Mouse (Mus musculus) neural tube, embryonic 11.5 days (tissue): ENCODE measurements around the gene Tnik. TPM values are rescaled to one million over a fixed set of nuclear protein-coding genes. Genes with fewer than 3 reads are reported as not detected.

ENCODE experiments used
- ATAC-seq: fragments of 200-750 bp; cut with Nextera tagmentation; 2 replicates; pipeline ENCODE4 v1.8.0; 2017; ENCODE audit warnings: moderate number of reproducible peaks, mild to moderate bottlenecking, moderate TSS enrichment, moderate library complexity; ENCODE audit not compliant: insufficient read depth, low FRiP score, low TSS enrichment
- DNase-seq: peaks from one replicate; pipeline ENCODE4 v3.0.0-alpha.2; 2015; ENCODE audit warnings: low spot score
- H3K27ac ChIP-seq: fragments of 300-500 bp; sonication (generic); 2 replicates; pipeline ENCODE4 v1.5.1; 2014; ENCODE audit warnings: low read depth, mild to moderate bottlenecking, low read length
- H3K27me3 ChIP-seq: fragments of 300-500 bp; sonication (generic); 2 replicates; pipeline ENCODE4 v1.6.1; 2014; ENCODE audit warnings: mild to moderate bottlenecking, low read length, mixed read lengths; ENCODE audit not compliant: control insufficient read depth, insufficient read depth
- H3K36me3 ChIP-seq: fragments of 300-500 bp; sonication (generic); 2 replicates; pipeline ENCODE4 v1.6.1; 2014; ENCODE audit warnings: mild to moderate bottlenecking, low read length, moderate library complexity, mixed read lengths; ENCODE audit not compliant: control insufficient read depth, insufficient read depth
- H3K4me1 ChIP-seq: fragments of 300-500 bp; sonication (generic); 2 replicates; pipeline ENCODE4 v1.6.1; 2014; ENCODE audit warnings: low read length, mixed read lengths; ENCODE audit not compliant: control insufficient read depth, insufficient read depth
- H3K4me2 ChIP-seq: fragments of 300-500 bp; sonication (generic); 2 replicates; pipeline ENCODE4 v1.6.1; 2014; ENCODE audit warnings: low read depth, mild to moderate bottlenecking, moderate library complexity
- H3K4me3 ChIP-seq: fragments of 300-500 bp; sonication (generic); 2 replicates; pipeline ENCODE4 v1.5.1; 2014; ENCODE audit warnings: low read depth, low read length
- H3K9ac ChIP-seq: fragments of 300-500 bp; sonication (generic); 2 replicates; pipeline ENCODE4 v1.6.1; 2014; ENCODE audit warnings: mild to moderate bottlenecking, low read length
- H3K9me3 ChIP-seq: fragments of 300-500 bp; sonication (generic); 2 replicates; pipeline ENCODE4 v1.6.1; 2016; ENCODE audit warnings: low read length; ENCODE audit not compliant: control insufficient read depth
- WGBS: fragments of 180-500 bp; shearing (Covaris S2); extraction: QIAGEN DNeasy Blood & Tissue Kit; methylation state at CpG from one replicate; pipeline ENCODE4 v1.1.7; 2014; 5-methylcytosine and 5-hydroxymethylcytosine counted together
- polyA plus RNA-seq: library from polyadenylated mRNA; unstranded; fragments of >200 nt; fragmentation: Nextera tagmentation; extraction: Ambion mirVana; gene quantifications from 2 replicates; pipeline ENCODE4 v1.2.1, GENCODE M21; 2014

The Tnik gene
- polyA plus RNA-seq, 1 experiment from 2014 or later, result 26.0 TPM

- 94% methylated on average over 7 of the region's 7 CpGs for WGBS
Measured at GRCm38 (mm10) chr3:28255711-28256110, 7.3 kb upstream of the Tnik start.

GRCm38 (mm10) chr3:28262371-28263001 lies 528 bp upstream of the Tnik start:
- Histone ChIP-seq H3K4me2 (peak overlapping the region; percentile 95), H3K4me1 (no peaks in the 10 kb centered on the region), H3K27ac (no peak overlapping the region; the same call in 1 of the 2 replicates), H3K36me3 (no peaks in the 10 kb centered on the region), H3K4me3 (peak overlapping the region; percentile 69), H3K9me3 (no peaks in the 10 kb centered on the region), H3K9ac (peak overlapping the region; percentile 70), H3K27me3 (0 out of 2 replicates have a peak, but pooled peaks cover 8% of the 10 kb centered on the region)
- ATAC-seq (peak; percentile 48), DNase-seq (peak; percentile 68)
- WGBS, result under 1% methylated on average over 33 of the region's 33 CpGs

More at GRCm38 (mm10) chr3:28255711-28256110, 7.3 kb upstream of the Tnik start:
- ATAC-seq (no peak), DNase-seq (no peak)
- Histone ChIP-seq H3K9me3 (no peaks in the 10 kb centered on the region), H3K4me3 (no peak overlapping the region), H3K4me2 (no peak overlapping the region), H3K27me3 (no peaks in the 10 kb centered on the region), H3K4me1 (no peaks in the 10 kb centered on the region), H3K36me3 (no peaks in the 10 kb centered on the region), H3K27ac (no peak overlapping the region), H3K9ac (no peak overlapping the region)

GRCm38 (mm10) chr3:28263948-28264840 lies 1.2 kb downstream of the Tnik start:
- 2% methylated on average over 26 of the region's 26 CpGs for WGBS
- no peaks in the 10 kb centered on the region for H3K9me3 ChIP-seq
- DNase-seq (peak; percentile 51), ATAC-seq (0 out of 2 replicates have a peak, but pooled peaks have one; percentile 11)
- peak overlapping the region; percentile 70 for H3K9ac ChIP-seq
- H3K27ac ChIP-seq, result peak overlapping the region; percentile 44; the same call in 1 of the 2 replicates
- peak overlapping the region; percentile 69 for H3K4me3 ChIP-seq
- peak overlapping the region; percentile 95 for H3K4me2 ChIP-seq
- H3K27me3 ChIP-seq, result 0 out of 2 replicates have a peak, but pooled peaks cover 8% of the 10 kb centered on the region
- H3K4me1 ChIP-seq, result no peaks in the 10 kb centered on the region
- no peaks in the 10 kb centered on the region for H3K36me3 ChIP-seq

- no peaks in the 10 kb centered on the region for H3K9me3 ChIP-seq
- peak overlapping the region; percentile 70 for H3K9ac ChIP-seq
- peak overlapping the region; percentile 29; the same call in 1 of the 2 replicates for H3K27ac ChIP-seq
- no peak for DNase-seq
- WGBS, result 29% methylated on average over 5 of the region's 5 CpGs
- peak overlapping the region; percentile 69 for H3K4me3 ChIP-seq
- 0 out of 2 replicates have a peak, but pooled peaks cover 8% of the 10 kb centered on the region for H3K27me3 ChIP-seq
- no peak for ATAC-seq
- H3K4me1 ChIP-seq, result no peaks in the 10 kb centered on the region
- H3K4me2 ChIP-seq, result peak overlapping the region; percentile 95
- no peaks in the 10 kb centered on the region for H3K36me3 ChIP-seq
Measured at GRCm38 (mm10) chr3:28264841-28265150, 1.8 kb downstream of the Tnik start.

- WGBS, result 55% methylated on average over 4 of the region's 4 CpGs
- Histone ChIP-seq H3K4me1 (no peaks in the 10 kb centered on the region), H3K9me3 (no peaks in the 10 kb centered on the region), H3K4me2 (peak overlapping the region; percentile 95), H3K4me3 (peak overlapping the region; percentile 69), H3K27ac (peak overlapping the region; percentile 34; the same call in 1 of the 2 replicates), H3K27me3 (0 out of 2 replicates have a peak, but pooled peaks cover 8% of the 10 kb centered on the region), H3K36me3 (no peaks in the 10 kb centered on the region), H3K9ac (peak overlapping the region; percentile 70)
- ATAC-seq, result no peak
- no peak for DNase-seq
Measured at GRCm38 (mm10) chr3:28265183-28265582, 2.2 kb downstream of the Tnik start.

- 0 out of 2 replicates have a peak, but pooled peaks cover 8% of the 10 kb centered on the region for H3K27me3 ChIP-seq
- peak overlapping the region; percentile 95 for H3K4me2 ChIP-seq
Measured at GRCm38 (mm10) chr3:28265656-28266055, 2.6 kb downstream of the Tnik start.

GRCm38 (mm10) chr3:28267211-28267610 lies 4.2 kb downstream of the Tnik start:
- DNase-seq (no peak), ATAC-seq (no peak)

More at GRCm38 (mm10) chr3:28265656-28266055, 2.6 kb downstream of the Tnik start:
- no peak for ATAC-seq
- H3K36me3 ChIP-seq, result no peaks in the 10 kb centered on the region
- H3K4me1 ChIP-seq, result no peaks in the 10 kb centered on the region
- no peak for DNase-seq
- WGBS, result 73% methylated on average over 5 of the region's 5 CpGs
- H3K9ac ChIP-seq, result peak overlapping the region; percentile 70
- H3K9me3 ChIP-seq, result no peaks in the 10 kb centered on the region
- H3K27ac ChIP-seq, result 0 out of 2 replicates have a peak overlapping the region, but pooled peaks have one; percentile 34
- H3K4me3 ChIP-seq, result peak overlapping the region; percentile 69

GRCm38 (mm10) chr3:28269716-28270115 lies 6.7 kb downstream of the Tnik start:
- H3K4me3 ChIP-seq, result no peak overlapping the region
- no peak overlapping the region for H3K4me2 ChIP-seq
- no peak for ATAC-seq
- H3K9me3 ChIP-seq, result no peaks in the 10 kb centered on the region
- DNase-seq, result no peak
- no peak overlapping the region for H3K27ac ChIP-seq
- no peak overlapping the region for H3K9ac ChIP-seq
- WGBS, result 69% methylated on average over 2 of the region's 2 CpGs
- H3K27me3 ChIP-seq, result no peaks in the 10 kb centered on the region
- no peaks in the 10 kb centered on the region for H3K36me3 ChIP-seq
- H3K4me1 ChIP-seq, result no peaks in the 10 kb centered on the region

More at GRCm38 (mm10) chr3:28267211-28267610, 4.2 kb downstream of the Tnik start:
- 67% methylated on average over 7 of the region's 7 CpGs for WGBS
- Histone ChIP-seq H3K27me3 (0 out of 2 replicates have a peak, but pooled peaks cover 2% of the 10 kb centered on the region), H3K4me2 (no peak overlapping the region), H3K27ac (no peak overlapping the region), H3K4me3 (no peak overlapping the region), H3K36me3 (no peaks in the 10 kb centered on the region), H3K9me3 (no peaks in the 10 kb centered on the region), H3K9ac (no peak overlapping the region), H3K4me1 (no peaks in the 10 kb centered on the region)
